Mouse (Mus musculus): ENCODE data around the gene Gm14288.
"Not testable (repeated sequence)": the region's sequence is repeated elsewhere in the genome, so short reads cannot be mapped to it uniquely, and the experiment has no call there.

Gm14288 gene

DNA sequence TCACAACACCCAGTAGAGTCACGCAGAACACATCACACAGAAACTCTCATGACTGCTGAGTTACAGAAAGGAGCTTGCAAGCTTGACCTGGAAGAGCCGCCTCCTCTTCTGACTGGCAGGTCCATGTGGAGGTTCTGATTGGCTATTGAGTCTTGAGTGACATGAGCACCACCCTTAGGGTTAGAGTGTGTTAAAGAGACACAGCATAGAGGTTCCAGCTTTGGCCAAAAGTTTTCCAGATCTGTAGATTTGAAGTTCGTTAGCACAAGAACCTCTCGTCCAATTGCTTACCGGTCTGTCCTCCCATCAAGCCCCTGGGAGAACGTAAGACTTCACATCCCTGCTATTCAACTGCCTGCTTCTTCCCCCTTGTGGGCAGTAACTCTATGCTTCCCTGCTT lies at the start of gene Gm14288:
Gene Gm14288 (minus strand): TSS at position 101 of the 400 bp plus-strand sequence.
- not testable (repeated sequence) for DNase-seq

- DNase-seq = not testable (repeated sequence)
Observed at GRCm38 (mm10) chr2:175741237-175741636, 59.7 kb downstream of the Gm14288 start, which contains the start of gene Gm2007. Gene Gm2007 (plus strand): TSS chr2:175741537.
